Mouse (Mus musculus): ENCODE results near the gene Pip4k2c. TPM values are rescaled to one million over a fixed set of nuclear protein-coding genes. Genes with fewer than 3 reads are reported as not detected.
A peak's percentile ranks its signal among the peaks of the same experiment; 100 is the strongest.

The Pip4k2c gene
- polyA plus RNA-seq, 1 experiment from 2014 or later, result 31.0 TPM

GRCm38 (mm10) chr10:127189116-127189650 lies 22.2 kb downstream of the Pip4k2c start:
- ATAC-seq, result peak; percentile 32

GRCm38 (mm10) chr10:127188465-127189115 lies 22.8 kb downstream of the Pip4k2c start:
- TF ChIP-seq CTCF (IDR thresholded peaks at IDR 0.05) (no peak), EP300 (IDR thresholded peaks at IDR 0.05) (no peak)
- under 1% methylated on average over 41 of the region's 46 CpGs for WGBS
- H3K9me3 ChIP-seq (ENCODE audit: low read length), result no peaks in the 10 kb centered on the region
- no peaks in the 10 kb centered on the region for H3K36me3 ChIP-seq (ENCODE audit: insufficient read depth, low read length)
- H3K27me3 ChIP-seq (replicated peaks; ENCODE audit: insufficient read depth, low read length), result peaks cover 5% of the 10 kb centered on the region; the same call in 1 of the 2 replicates
- H3K4me2 ChIP-seq (replicated peaks; ENCODE audit: low read depth, low read length), result peak overlapping the region; percentile 82
- H3K4me3 ChIP-seq (ENCODE audit: low read depth, low read length), result peak overlapping the region; percentile 54
- H3K4me1 ChIP-seq (ENCODE audit: insufficient read depth, low read depth, low read length), result peaks cover 15% of the 10 kb centered on the region; the same call in 1 of the 2 replicates
- peak overlapping the region; percentile 48 for H3K9ac ChIP-seq (replicated peaks; ENCODE audit: low read depth)
- peak; percentile 71 for ATAC-seq
- DNase-seq (ENCODE audit: low spot score), result peak; percentile 61
- H3K27ac ChIP-seq (ENCODE audit: low read length), result peak overlapping the region; percentile 85

More at GRCm38 (mm10) chr10:127189116-127189650, 22.2 kb downstream of the Pip4k2c start:
- Histone ChIP-seq H3K27ac (ENCODE audit: low read length) (peak overlapping the region; percentile 85), H3K36me3 (ENCODE audit: insufficient read depth, low read length) (no peaks in the 10 kb centered on the region), H3K4me1 (ENCODE audit: insufficient read depth, low read depth, low read length) (peaks cover 15% of the 10 kb centered on the region; the same call in 1 of the 2 replicates), H3K9ac (replicated peaks; ENCODE audit: low read depth) (peak overlapping the region; percentile 48), H3K4me3 (ENCODE audit: low read depth, low read length) (peak overlapping the region; percentile 54), H3K4me2 (replicated peaks; ENCODE audit: low read depth, low read length) (peak overlapping the region; percentile 82), H3K27me3 (replicated peaks; ENCODE audit: insufficient read depth, low read length) (peaks cover 5% of the 10 kb centered on the region; the same call in 1 of the 2 replicates), H3K9me3 (ENCODE audit: low read length) (no peaks in the 10 kb centered on the region)
- DNase-seq (ENCODE audit: low spot score), result no peak
- no peak for TF ChIP-seq EP300 (IDR thresholded peaks at IDR 0.05)
- no peak for TF ChIP-seq CTCF (IDR thresholded peaks at IDR 0.05)
- 2% methylated on average over 25 of the region's 26 CpGs for WGBS

GRCm38 (mm10) chr10:127188079-127188453 lies 23.3 kb downstream of the Pip4k2c start:
- Histone ChIP-seq H3K27me3 (replicated peaks; ENCODE audit: insufficient read depth, low read length) (peaks cover 5% of the 10 kb centered on the region; the same call in 1 of the 2 replicates), H3K4me3 (ENCODE audit: low read depth, low read length) (peak overlapping the region; percentile 54), H3K36me3 (ENCODE audit: insufficient read depth, low read length) (no peaks in the 10 kb centered on the region), H3K4me1 (ENCODE audit: insufficient read depth, low read depth, low read length) (peaks cover 15% of the 10 kb centered on the region; the same call in 1 of the 2 replicates), H3K4me2 (replicated peaks; ENCODE audit: low read depth, low read length) (peak overlapping the region; percentile 82), H3K9me3 (ENCODE audit: low read length) (no peaks in the 10 kb centered on the region), H3K27ac (ENCODE audit: low read length) (peak overlapping the region; percentile 85; the same call in 1 of the 2 replicates), H3K9ac (replicated peaks; ENCODE audit: low read depth) (peak overlapping the region; percentile 48)
- TF ChIP-seq CTCF (IDR thresholded peaks at IDR 0.05) (no peak), EP300 (IDR thresholded peaks at IDR 0.05) (no peak)
- ATAC-seq, result no peak
- DNase-seq (ENCODE audit: low spot score), result no peak
- WGBS, result under 1% methylated on average over 14 of the region's 21 CpGs

GRCm38 (mm10) chr10:127187371-127188078 lies 23.9 kb downstream of the Pip4k2c start:
- H3K9me3 ChIP-seq (ENCODE audit: low read length), result no peaks in the 10 kb centered on the region
- no peak overlapping the region for H3K4me3 ChIP-seq (ENCODE audit: low read depth, low read length)
- ATAC-seq, result no peak
- H3K4me2 ChIP-seq (replicated peaks; ENCODE audit: low read depth, low read length), result peak overlapping the region; percentile 82; the same call in 1 of the 2 replicates
- DNase-seq (ENCODE audit: low spot score), result no peak
- H3K9ac ChIP-seq (replicated peaks; ENCODE audit: low read depth), result no peak overlapping the region; the same call in 1 of the 2 replicates
- TF ChIP-seq EP300 (IDR thresholded peaks at IDR 0.05) (no peak), CTCF (IDR thresholded peaks at IDR 0.05) (no peak)
- 48% methylated on average over 10 of the region's 10 CpGs for WGBS
- H3K27ac ChIP-seq (ENCODE audit: low read length), result no peak overlapping the region
- peaks cover 7% of the 10 kb centered on the region; the same call in 1 of the 2 replicates for H3K27me3 ChIP-seq (replicated peaks; ENCODE audit: insufficient read depth, low read length)
- peaks cover 15% of the 10 kb centered on the region; the same call in 1 of the 2 replicates for H3K4me1 ChIP-seq (ENCODE audit: insufficient read depth, low read depth, low read length)
- H3K36me3 ChIP-seq (ENCODE audit: insufficient read depth, low read length), result no peaks in the 10 kb centered on the region

GRCm38 (mm10) chr10:127186451-127186850 lies 24.9 kb downstream of the Pip4k2c start:
- ATAC-seq (no peak), DNase-seq (ENCODE audit: low spot score) (no peak)
- WGBS, result 69% methylated on average over 1 of the region's 1 CpGs
- no peak overlapping the region for H3K9ac ChIP-seq (replicated peaks; ENCODE audit: low read depth)
- H3K27me3 ChIP-seq (replicated peaks; ENCODE audit: insufficient read depth, low read length), result peaks cover 8% of the 10 kb centered on the region
- H3K4me2 ChIP-seq (replicated peaks; ENCODE audit: low read depth, low read length), result no peak overlapping the region
- H3K4me1 ChIP-seq (ENCODE audit: insufficient read depth, low read depth, low read length), result peaks cover 15% of the 10 kb centered on the region; the same call in 1 of the 2 replicates
- no peak overlapping the region for H3K27ac ChIP-seq (ENCODE audit: low read length)
- H3K9me3 ChIP-seq (ENCODE audit: low read length), result no peaks in the 10 kb centered on the region
- no peak overlapping the region for H3K4me3 ChIP-seq (ENCODE audit: low read depth, low read length)
- peak; percentile 60 for TF ChIP-seq CTCF (IDR thresholded peaks at IDR 0.05)
- no peak for TF ChIP-seq EP300 (IDR thresholded peaks at IDR 0.05)
- no peaks in the 10 kb centered on the region for H3K36me3 ChIP-seq (ENCODE audit: insufficient read depth, low read length)

GRCm38 (mm10) chr10:127185506-127185905 lies 25.9 kb downstream of the Pip4k2c start:
- H3K4me1 ChIP-seq (ENCODE audit: insufficient read depth, low read depth, low read length), result peaks cover 15% of the 10 kb centered on the region; the same call in 1 of the 2 replicates
- H3K4me2 ChIP-seq (replicated peaks; ENCODE audit: low read depth, low read length), result no peak overlapping the region
- no peak overlapping the region for H3K4me3 ChIP-seq (ENCODE audit: low read depth, low read length)
- peaks cover 17% of the 10 kb centered on the region for H3K27me3 ChIP-seq (replicated peaks; ENCODE audit: insufficient read depth, low read length)
- no peak overlapping the region for H3K27ac ChIP-seq (ENCODE audit: low read length)
- ATAC-seq, result no peak
- 84% methylated on average over 15 of the region's 15 CpGs for WGBS
- no peaks in the 10 kb centered on the region for H3K9me3 ChIP-seq (ENCODE audit: low read length)
- H3K36me3 ChIP-seq (ENCODE audit: insufficient read depth, low read length), result no peaks in the 10 kb centered on the region
- TF ChIP-seq EP300 (IDR thresholded peaks at IDR 0.05) (no peak), CTCF (IDR thresholded peaks at IDR 0.05) (no peak)
- no peak for DNase-seq (ENCODE audit: low spot score)
- H3K9ac ChIP-seq (replicated peaks; ENCODE audit: low read depth), result no peak overlapping the region
